Mouse (Mus musculus): Measurements from ENCODE around the gene Gm45799. TPM values are rescaled to one million over a fixed set of nuclear protein-coding genes. Genes with fewer than 3 reads are reported as not detected.

Gene Gm45799
- total and polyA plus RNA-seq, 3 experiments: 67.2 to 109 TPM; not detected in 1

- DNase-seq (ENCODE audit: low read depth, low spot score): no peak
- Histone ChIP-seq H3K27ac (ENCODE audit: control insufficient read depth, low read depth, low read length) (no peak overlapping the region), H3K9me3 (replicated peaks; ENCODE audit: insufficient read depth, low read length) (no peaks in the 10 kb centered on the region), H3K4me1 (ENCODE audit: control insufficient read depth in 1 of 2, insufficient read depth in 2 of 2, low read length in 2 of 2) (peaks cover 9 to 11% of the 10 kb centered on the region in 2 experiments), H3K36me3 (ENCODE audit: control insufficient read depth in 1 of 2, insufficient read depth in 2 of 2, low read length in 2 of 2) (peaks cover 8 to 17% of the 10 kb centered on the region in 2 experiments), H3K9ac (ENCODE audit: control insufficient read depth, low read depth, low read length, poor library complexity, severe bottlenecking) (no peak overlapping the region), H3K27me3 (ENCODE audit: control insufficient read depth in 1 of 2, insufficient read depth in 2 of 2, low read length in 2 of 2) (no peaks in the 10 kb centered on the region), H3K79me2 (ENCODE audit: control insufficient read depth, insufficient read depth, low read length, poor library complexity) (peaks cover 36% of the 10 kb centered on the region), H3K4me3 (ENCODE audit: control insufficient read depth in 1 of 2, insufficient read depth in 1 of 2, low read depth in 2 of 2, low read length in 2 of 2) (no peak overlapping the region)
- no peak for TF ChIP-seq GABPA (IDR thresholded peaks at IDR 0.05; ENCODE audit: low read depth, low read length)
- TF ChIP-seq MAFK (IDR thresholded peaks at IDR 0.05; ENCODE audit: borderline replicate concordance, low read depth, low read length): no peak
- no peak for TF ChIP-seq EP300 (IDR thresholded peaks at IDR 0.05; ENCODE audit: low read depth in 1 of 2, low read length in 2 of 2)
- no peak for TF ChIP-seq HCFC1 (IDR thresholded peaks at IDR 0.05; ENCODE audit: low read depth, low read length)
- TF ChIP-seq CHD1 (IDR thresholded peaks at IDR 0.05; ENCODE audit: low read depth, low read length): no peak
- no peak for TF ChIP-seq RAD21 (IDR thresholded peaks at IDR 0.05; ENCODE audit: low read depth, low read length)
- TF ChIP-seq ZNF384 (IDR thresholded peaks at IDR 0.05; ENCODE audit: low read depth, low read length): no peak
- no peak for TF ChIP-seq NRF1 (IDR thresholded peaks at IDR 0.05; ENCODE audit: insufficient read depth, low read depth, low read length, poor library complexity, severe bottlenecking)
- TF ChIP-seq POLR2AphosphoS5 (IDR thresholded peaks at IDR 0.05; ENCODE audit: borderline replicate concordance, low read depth, low read length): no peak
- TF ChIP-seq ZC3H11A (IDR thresholded peaks at IDR 0.05; ENCODE audit: low read depth, low read length): no peak
- no peak for TF ChIP-seq ELF1 (IDR thresholded peaks at IDR 0.05; ENCODE audit: low read depth, low read length)
- no peak for TF ChIP-seq GATA1 (IDR thresholded peaks at IDR 0.05; ENCODE audit: low read depth, low read length)
- TF ChIP-seq JUND (IDR thresholded peaks at IDR 0.05; ENCODE audit: low read depth, low read length): no peak
Observed at GRCm38 (mm10) chr7:105733836-105734235, 93.5 kb downstream of the Gm45799 start.

Other genes starting within 250 kb of the Gm45799 start
- 6.2 and 7.8 TPM in 2 replicates for gene Fam160a2, start 240.5 kb upstream of the Gm45799 start, total RNA-seq (2012; rRNA removed)
- 10 to 100 TPM in 1 of 2 experiments, not detected in 1; 17.7 TPM for gene Fam160a2, start 240.5 kb upstream of the Gm45799 start, polyA plus RNA-seq (2012; ENCODE audit: insufficient read depth in 1 of 2, insufficient read length in 2 of 2, low read depth in 1 of 2, low replicate concordance in 2 of 2, missing spikeins in 1 of 2)
- gene Cnga4, start 236.0 kb upstream of the Gm45799 start, total RNA-seq (2012; rRNA removed): not detected in 2 replicates
- gene Cnga4, start 236.0 kb upstream of the Gm45799 start, polyA plus RNA-seq (2012; ENCODE audit: insufficient read depth in 1 of 2, insufficient read length in 2 of 2, low read depth in 1 of 2, low replicate concordance in 2 of 2, missing spikeins in 1 of 2): not detected
- gene Cckbr, start 214.8 kb upstream of the Gm45799 start, total RNA-seq (2012; rRNA removed): not detected in 2 replicates
- not detected for gene Cckbr, start 214.8 kb upstream of the Gm45799 start, polyA plus RNA-seq (2012; ENCODE audit: insufficient read depth in 1 of 2, insufficient read length in 2 of 2, low read depth in 1 of 2, low replicate concordance in 2 of 2, missing spikeins in 1 of 2)
- not detected in 2 replicates for gene Cavin3, start 158.3 kb upstream of the Gm45799 start, total RNA-seq (2012; rRNA removed)
- not detected for gene Cavin3, start 158.3 kb upstream of the Gm45799 start, polyA plus RNA-seq (2012; ENCODE audit: insufficient read depth in 1 of 2, insufficient read length in 2 of 2, low read depth in 1 of 2, low replicate concordance in 2 of 2, missing spikeins in 1 of 2)
- gene Smpd1, start 86.2 kb upstream of the Gm45799 start, total RNA-seq (2012; rRNA removed): 17.9 and 22.2 TPM in 2 replicates
- 10 to 100 TPM; 32.3 to 98.7 TPM for gene Smpd1, start 86.2 kb upstream of the Gm45799 start, polyA plus RNA-seq (2012; ENCODE audit: insufficient read depth in 1 of 2, insufficient read length in 2 of 2, low read depth in 1 of 2, low replicate concordance in 2 of 2, missing spikeins in 1 of 2)
- gene Apbb1, start 58.9 kb upstream of the Gm45799 start, total RNA-seq (2012; rRNA removed): not detected in 2 replicates
- gene Apbb1, start 58.9 kb upstream of the Gm45799 start, polyA plus RNA-seq (2012; ENCODE audit: insufficient read depth in 1 of 2, insufficient read length in 2 of 2, low read depth in 1 of 2, low replicate concordance in 2 of 2, missing spikeins in 1 of 2): under 1 TPM in 1 of 2 experiments, not detected in 1; 0.13 TPM
- gene Hpx, start 40.4 kb upstream of the Gm45799 start, total RNA-seq (2012; rRNA removed): not detected in 2 replicates
- under 1 TPM in 1 of 2 experiments, not detected in 1; 0.14 TPM for gene Hpx, start 40.4 kb upstream of the Gm45799 start, polyA plus RNA-seq (2012; ENCODE audit: insufficient read depth in 1 of 2, insufficient read length in 2 of 2, low read depth in 1 of 2, low replicate concordance in 2 of 2, missing spikeins in 1 of 2)
- 7.0 and 7.5 TPM in 2 replicates for gene Trim3, start 7.0 kb upstream of the Gm45799 start, total RNA-seq (2012; rRNA removed)
- 10 to 100 TPM in 1 of 2 experiments, not detected in 1; 15.4 TPM for gene Trim3, start 7.0 kb upstream of the Gm45799 start, polyA plus RNA-seq (2012; ENCODE audit: insufficient read depth in 1 of 2, insufficient read length in 2 of 2, low read depth in 1 of 2, low replicate concordance in 2 of 2, missing spikeins in 1 of 2)
- gene Timm10b, start 496 bp upstream of the Gm45799 start, total RNA-seq (2012; rRNA removed): 103 and 107 TPM in 2 replicates
- 100 to 1,000 TPM in 1 of 2 experiments, not detected in 1; 135 TPM for gene Timm10b, start 496 bp upstream of the Gm45799 start, polyA plus RNA-seq (2012; ENCODE audit: insufficient read depth in 1 of 2, insufficient read length in 2 of 2, low read depth in 1 of 2, low replicate concordance in 2 of 2, missing spikeins in 1 of 2)
- gene Arfip2, start 136 bp upstream of the Gm45799 start, total RNA-seq (2012; rRNA removed): 75.6 and 78.4 TPM in 2 replicates
- gene Arfip2, start 136 bp upstream of the Gm45799 start, polyA plus RNA-seq (2012; ENCODE audit: insufficient read depth in 1 of 2, insufficient read length in 2 of 2, low read depth in 1 of 2, low replicate concordance in 2 of 2, missing spikeins in 1 of 2): 100 to 1,000 TPM in 1 of 2 experiments, not detected in 1; 108 TPM
- gene Dnhd1, start 10.3 kb downstream of the Gm45799 start, total RNA-seq (2012; rRNA removed): 1.5 and 1.7 TPM in 2 replicates
- gene Dnhd1, start 10.3 kb downstream of the Gm45799 start, polyA plus RNA-seq (2012; ENCODE audit: insufficient read depth in 1 of 2, insufficient read length in 2 of 2, low read depth in 1 of 2, low replicate concordance in 2 of 2, missing spikeins in 1 of 2): 1 to 10 TPM in 1 of 2 experiments, not detected in 1; 2.6 TPM
- 48.3 and 49.6 TPM in 2 replicates for gene Ilk, start 96.0 kb downstream of the Gm45799 start, total RNA-seq (2012; rRNA removed)
- 10 to 100 TPM in 1 of 2 experiments, not detected in 1; 76.9 TPM for gene Ilk, start 96.0 kb downstream of the Gm45799 start, polyA plus RNA-seq (2012; ENCODE audit: insufficient read depth in 1 of 2, insufficient read length in 2 of 2, low read depth in 1 of 2, low replicate concordance in 2 of 2, missing spikeins in 1 of 2)
- 43.7 and 54.2 TPM in 2 replicates for gene Rrp8, start 96.8 kb downstream of the Gm45799 start, total RNA-seq (2012; rRNA removed)
- gene Rrp8, start 96.8 kb downstream of the Gm45799 start, polyA plus RNA-seq (2012; ENCODE audit: insufficient read depth in 1 of 2, insufficient read length in 2 of 2, low read depth in 1 of 2, low replicate concordance in 2 of 2, missing spikeins in 1 of 2): 10 to 100 TPM in 1 of 2 experiments, not detected in 1; 66.9 TPM
- 233 and 253 TPM in 2 replicates for gene Taf10, start 103.8 kb downstream of the Gm45799 start, total RNA-seq (2012; rRNA removed)
- 100 to 1,000 TPM in 1 of 2 experiments, not detected in 1; 350 TPM for gene Taf10, start 103.8 kb downstream of the Gm45799 start, polyA plus RNA-seq (2012; ENCODE audit: insufficient read depth in 1 of 2, insufficient read length in 2 of 2, low read depth in 1 of 2, low replicate concordance in 2 of 2, missing spikeins in 1 of 2)
- 17.5 and 17.6 TPM in 2 replicates for gene Tpp1, start 111.7 kb downstream of the Gm45799 start, total RNA-seq (2012; rRNA removed)
- gene Tpp1, start 111.7 kb downstream of the Gm45799 start, polyA plus RNA-seq (2012; ENCODE audit: insufficient read depth in 1 of 2, insufficient read length in 2 of 2, low read depth in 1 of 2, low replicate concordance in 2 of 2, missing spikeins in 1 of 2): 10 to 100 TPM in 1 of 2 experiments, not detected in 1; 45.4 TPM
- gene Dchs1, start 147.1 kb downstream of the Gm45799 start, total RNA-seq (2012; rRNA removed): 0.03 and 0.08 TPM in 2 replicates
- under 1 TPM in 1 of 2 experiments, not detected in 1; 0.11 TPM for gene Dchs1, start 147.1 kb downstream of the Gm45799 start, polyA plus RNA-seq (2012; ENCODE audit: insufficient read depth in 1 of 2, insufficient read length in 2 of 2, low read depth in 1 of 2, low replicate concordance in 2 of 2, missing spikeins in 1 of 2)
- 198 and 230 TPM in 2 replicates for gene Mrpl17, start 170.5 kb downstream of the Gm45799 start, total RNA-seq (2012; rRNA removed)
- gene Mrpl17, start 170.5 kb downstream of the Gm45799 start, polyA plus RNA-seq (2012; ENCODE audit: insufficient read depth in 1 of 2, insufficient read length in 2 of 2, low read depth in 1 of 2, low replicate concordance in 2 of 2, missing spikeins in 1 of 2): 100 to 1,000 TPM in 1 of 2 experiments, not detected in 1; 196 TPM